Mouse (Mus musculus): ENCODE measurements around the gene Hddc2.
"Not testable (repeated sequence)": the region's sequence is repeated elsewhere in the genome, so short reads cannot be mapped to it uniquely, and the experiment has no call there.

Gene Hddc2

GRCm38 (mm10) chr10:31354141-31354540 is 41.0 kb downstream of the Hddc2 start:
- no peak for DNase-seq (ENCODE audit: low spot score in 2 of 2)

DNA sequence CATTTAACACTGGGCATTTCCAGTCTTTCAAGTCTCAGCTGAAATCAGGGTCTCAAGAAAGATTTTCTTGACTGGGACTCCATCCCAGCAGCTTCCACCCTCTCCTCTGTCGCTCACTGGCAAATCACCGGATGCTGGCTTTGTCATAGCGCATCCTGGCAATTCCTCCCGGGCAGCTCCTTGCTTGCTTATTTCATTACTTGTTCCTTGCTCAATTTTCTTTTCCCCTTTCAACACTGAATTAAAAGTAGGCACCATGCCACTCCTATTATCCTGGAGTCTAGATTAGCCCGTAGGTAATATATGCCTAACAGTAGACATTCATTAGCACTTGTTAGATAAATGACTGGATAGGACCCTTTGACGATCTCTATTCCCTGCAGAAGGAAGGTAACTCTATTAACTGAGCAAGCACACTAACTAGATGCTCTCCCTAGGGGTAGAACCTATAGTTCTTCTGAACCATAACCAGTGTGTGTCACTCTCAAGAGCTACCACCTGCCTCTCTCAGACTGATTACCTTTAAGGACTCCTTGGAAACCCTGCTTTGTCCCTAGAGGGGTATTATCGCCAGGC is 41.8 kb downstream of the Hddc2 start:
- no peak for DNase-seq (ENCODE audit: low spot score in 2 of 2)

- no peak for DNase-seq (ENCODE audit: low spot score in 2 of 2)
Measured at GRCm38 (mm10) chr10:31359749-31360148, 46.6 kb downstream of the Hddc2 start.

GRCm38 (mm10) chr10:31370200-31370599 is 57.0 kb downstream of the Hddc2 start:
- not testable (repeated sequence) for DNase-seq (ENCODE audit: low spot score in 2 of 2)
